Mouse (Mus musculus) bone marrow macrophage, adult 2 months (primary cell): ENCODE data around the gene Tmprss11f. TPM values are rescaled to one million over a fixed set of nuclear protein-coding genes. Genes with fewer than 3 reads are reported as not detected.

Experiments
- H3K27ac ChIP-seq: 2 replicates; pipeline ENCODE4 v1.5.1; 2012; ENCODE audit warnings: low read depth, low read length; ENCODE audit not compliant: insufficient read depth
- H3K4me1 ChIP-seq: 2 replicates; pipeline ENCODE4 v1.6.1; 2012; ENCODE audit warnings: low read length; ENCODE audit not compliant: control insufficient read depth, insufficient read depth
- H3K4me3 ChIP-seq: 2 replicates; pipeline ENCODE4 v1.5.1; 2012; ENCODE audit warnings: mild to moderate bottlenecking, low read length, moderate library complexity; ENCODE audit not compliant: insufficient read depth
- CTCF ChIP-seq: IDR thresholded peaks from 2 replicates; pipeline ENCODE4 v1.5.1; 2012; ENCODE audit warnings: low read depth, mild to moderate bottlenecking, low read length, moderate library complexity
- POLR2A ChIP-seq: IDR thresholded peaks from 2 replicates; pipeline ENCODE4 v1.6.1; 2012; ENCODE audit warnings: mild to moderate bottlenecking, low read depth, low read length, borderline replicate concordance
- polyA plus RNA-seq: library from polyadenylated mRNA; stranded (reverse); fragments of >200 nt; gene quantifications from 2 replicates; pipeline ENCODE4 v1.2.4, GENCODE M21; 2012; ENCODE audit not compliant: missing spikeins, insufficient read depth, insufficient read length

The Tmprss11f gene
- polyA plus RNA-seq, 1 experiment, result not detected

DNA sequence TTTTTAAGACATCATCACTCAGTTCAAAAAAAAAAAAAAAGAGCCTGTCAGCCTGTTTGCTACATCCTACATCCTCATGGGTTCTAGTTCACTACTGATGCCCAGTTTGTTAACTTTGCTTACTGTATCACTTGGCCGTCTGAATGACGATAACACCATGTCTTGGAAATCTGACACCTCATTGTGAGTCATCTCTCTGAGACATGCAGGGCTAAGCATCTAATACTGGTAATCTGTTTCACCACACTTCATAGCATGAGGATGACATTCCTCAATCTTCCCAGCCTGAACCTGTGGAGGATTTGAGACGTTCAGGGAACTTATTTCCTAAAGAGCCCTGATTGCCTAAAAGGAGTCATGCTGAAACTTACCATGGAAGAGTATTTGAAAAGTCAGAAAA, 91.6 kb downstream of the Tmprss11f start:
- no peak overlapping the region for H3K4me3 ChIP-seq
- no peak for TF ChIP-seq CTCF
- no peak for TF ChIP-seq POLR2A

GRCm38 (mm10) chr5:86528725-86529124, 103.5 kb downstream of the Tmprss11f start:
- Histone ChIP-seq H3K4me1 (no peaks in the 10 kb centered on the region), H3K4me3 (no peak overlapping the region), H3K27ac (no peak overlapping the region)
- TF ChIP-seq POLR2A (no peak), CTCF (no peak)

More for the DNA sequence above, 91.6 kb downstream of the Tmprss11f start:
- Histone ChIP-seq H3K27ac (no peak overlapping the region), H3K4me1 (no peaks in the 10 kb centered on the region)

- no peaks in the 10 kb centered on the region for H3K4me1 ChIP-seq
- TF ChIP-seq CTCF, result no peak
- no peak for TF ChIP-seq POLR2A
- H3K27ac ChIP-seq, result no peak within 1 kb of the TSS
- no peak within 1 kb of the TSS for H3K4me3 ChIP-seq
Observed at GRCm38 (mm10) chr5:86518500-86518899, 113.7 kb downstream of the Tmprss11f start, which contains the start of gene Tmprss11g. Gene Tmprss11g (minus strand): TSS chr5:86518600.

DNA sequence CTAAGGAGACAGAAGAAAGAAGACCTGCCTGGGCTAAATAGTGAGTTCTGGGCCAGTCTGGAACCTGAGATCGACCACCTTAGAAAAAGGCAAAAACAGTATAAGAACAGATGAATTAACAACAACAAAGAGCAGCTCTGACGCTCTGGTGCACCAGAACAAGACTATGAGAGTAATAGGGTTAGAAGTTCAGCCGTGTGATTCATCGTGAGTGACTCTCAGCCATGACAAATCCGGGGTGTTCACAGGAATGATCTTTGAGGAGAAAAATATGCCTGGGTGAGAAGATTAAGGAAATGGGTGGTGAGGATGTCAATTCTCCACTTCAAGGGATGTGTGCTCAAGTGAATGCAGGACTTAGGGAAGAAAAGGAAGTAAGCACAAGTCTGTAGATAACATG, 120.7 kb downstream of the Tmprss11f start:
- TF ChIP-seq POLR2A (no peak), CTCF (no peak)
- H3K4me3 ChIP-seq, result no peak overlapping the region

DNA sequence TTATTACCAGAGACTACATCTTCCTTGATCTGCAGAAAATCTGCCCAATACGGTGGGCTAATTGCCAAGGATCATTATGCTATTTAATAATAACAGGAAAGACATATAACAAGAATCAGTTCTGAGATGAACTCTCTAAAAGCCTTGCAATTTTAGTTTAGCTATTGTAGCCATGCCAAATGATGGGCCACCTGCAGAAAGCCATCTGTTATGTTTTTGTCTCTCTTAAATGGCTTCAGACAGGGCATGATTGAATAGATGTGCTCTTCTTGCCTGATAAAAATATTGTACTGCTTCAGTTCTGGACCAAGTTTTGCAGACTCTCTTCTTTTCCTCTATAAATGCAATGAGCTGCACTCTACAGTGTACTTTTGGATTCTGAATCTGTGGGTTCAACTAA, 138.8 kb downstream of the Tmprss11f start:
- H3K4me3 ChIP-seq, result no peak overlapping the region
- no peak overlapping the region for H3K27ac ChIP-seq
- no peak for TF ChIP-seq CTCF
- TF ChIP-seq POLR2A, result no peak
- no peaks in the 10 kb centered on the region for H3K4me1 ChIP-seq

More for the DNA sequence above, 120.7 kb downstream of the Tmprss11f start:
- H3K27ac ChIP-seq, result no peak overlapping the region
- H3K4me1 ChIP-seq, result no peaks in the 10 kb centered on the region

- H3K4me3 ChIP-seq, result no peak overlapping the region
- H3K27ac ChIP-seq, result no peak overlapping the region
- no peaks in the 10 kb centered on the region for H3K4me1 ChIP-seq
- TF ChIP-seq POLR2A, result no peak
- TF ChIP-seq CTCF, result no peak
Observed at GRCm38 (mm10) chr5:86482562-86482961, 149.7 kb downstream of the Tmprss11f start.

GRCm38 (mm10) chr5:86482031-86482430, 150.2 kb downstream of the Tmprss11f start:
- Histone ChIP-seq H3K4me1 (no peaks in the 10 kb centered on the region), H3K4me3 (no peak overlapping the region), H3K27ac (no peak overlapping the region)
- no peak for TF ChIP-seq CTCF
- TF ChIP-seq POLR2A, result no peak

GRCm38 (mm10) chr5:86473859-86474258, 158.4 kb downstream of the Tmprss11f start:
- H3K4me3 ChIP-seq, result no peak overlapping the region
- no peak overlapping the region for H3K27ac ChIP-seq
- H3K4me1 ChIP-seq, result no peaks in the 10 kb centered on the region
- TF ChIP-seq CTCF (no peak), POLR2A (no peak)

Other genes with a start within 250 kb of the Tmprss11f start
- gene Tmprss11a, start 163.4 kb downstream of the Tmprss11f start, polyA plus RNA-seq, result 0.27 and 0.55 TPM in 2 replicates
- not detected in 2 replicates for gene Tmprss11g, start 113.8 kb downstream of the Tmprss11f start, polyA plus RNA-seq
- gene Tmprss11b, start 43.9 kb upstream of the Tmprss11f start, polyA plus RNA-seq, result not detected in 2 replicates
- gene Tmprss11e, start 113.4 kb upstream of the Tmprss11f start, polyA plus RNA-seq, result not detected in 2 replicates
- gene Ythdc1, start 171.8 kb upstream of the Tmprss11f start, polyA plus RNA-seq, result 58.3 and 67.2 TPM in 2 replicates